Mouse (Mus musculus): ENCODE data around the gene Nutf2. TPM values are rescaled to one million over a fixed set of nuclear protein-coding genes. Genes with fewer than 3 reads are reported as not detected.
A peak's percentile ranks its signal among the peaks of the same experiment; 100 is the strongest.

Gene Nutf2
- polyA plus RNA-seq, 1 experiment from 2014 or later, result 263 TPM

DNA sequence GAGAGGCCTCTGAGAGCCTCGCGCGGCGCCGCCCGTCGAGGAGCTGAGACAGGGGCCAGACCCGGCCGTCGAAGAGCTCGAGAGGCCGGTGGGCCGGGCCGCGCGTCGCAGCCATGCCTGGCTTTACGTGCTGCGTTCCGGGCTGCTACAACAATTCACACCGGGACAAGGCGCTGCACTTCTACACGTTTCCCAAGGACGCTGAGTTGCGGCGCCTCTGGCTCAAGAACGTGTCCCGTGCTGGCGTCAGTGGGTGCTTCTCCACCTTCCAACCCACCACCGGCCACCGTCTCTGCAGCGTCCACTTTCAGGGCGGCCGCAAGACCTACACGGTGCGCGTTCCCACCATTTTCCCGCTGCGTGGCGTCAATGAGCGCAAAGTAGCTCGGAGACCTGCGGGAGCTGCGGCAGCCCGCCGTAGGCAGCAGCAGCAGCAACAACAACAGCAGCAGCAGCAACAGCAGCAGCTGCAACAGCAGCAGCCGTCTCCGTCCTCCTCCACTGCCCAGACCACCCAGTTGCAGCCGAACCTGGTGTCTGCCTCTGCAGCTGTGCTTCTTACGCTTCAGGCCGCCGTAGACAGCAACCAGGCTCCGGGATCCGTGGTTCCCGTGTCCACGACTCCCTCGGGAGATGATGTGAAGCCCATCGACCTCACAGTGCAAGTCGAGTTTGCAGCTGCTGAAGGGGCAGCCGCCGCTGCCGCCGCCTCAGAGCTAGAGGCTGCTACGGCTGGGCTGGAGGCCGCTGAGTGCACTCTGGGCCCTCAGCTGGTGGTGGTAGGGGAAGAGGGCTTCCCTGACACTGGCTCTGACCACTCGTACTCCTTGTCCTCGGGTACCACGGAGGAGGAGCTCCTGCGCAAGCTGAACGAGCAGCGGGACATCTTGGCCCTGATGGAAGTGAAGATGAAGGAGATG is 4.9 kb upstream of the Nutf2 start:
- Histone ChIP-seq H3K9me3 (no peaks in the 10 kb centered on the region), H3K9ac (replicated peaks) (peak overlapping the region; percentile 91), H3K27ac (peak overlapping the region; percentile 83), H3K4me1 (replicated peaks) (peaks cover 48% of the 10 kb centered on the region), H3K27me3 (no peaks in the 10 kb centered on the region), H3K4me3 (replicated peaks) (peak overlapping the region; percentile 83), H3K4me2 (replicated peaks) (peak overlapping the region; percentile 99), H3K36me3 (peaks cover 7% of the 10 kb centered on the region)
- peak; percentile 0; the same call in 1 of the 2 replicates for ATAC-seq
- under 1% methylated on average over 71 of the region's 71 CpGs for WGBS

DNA sequence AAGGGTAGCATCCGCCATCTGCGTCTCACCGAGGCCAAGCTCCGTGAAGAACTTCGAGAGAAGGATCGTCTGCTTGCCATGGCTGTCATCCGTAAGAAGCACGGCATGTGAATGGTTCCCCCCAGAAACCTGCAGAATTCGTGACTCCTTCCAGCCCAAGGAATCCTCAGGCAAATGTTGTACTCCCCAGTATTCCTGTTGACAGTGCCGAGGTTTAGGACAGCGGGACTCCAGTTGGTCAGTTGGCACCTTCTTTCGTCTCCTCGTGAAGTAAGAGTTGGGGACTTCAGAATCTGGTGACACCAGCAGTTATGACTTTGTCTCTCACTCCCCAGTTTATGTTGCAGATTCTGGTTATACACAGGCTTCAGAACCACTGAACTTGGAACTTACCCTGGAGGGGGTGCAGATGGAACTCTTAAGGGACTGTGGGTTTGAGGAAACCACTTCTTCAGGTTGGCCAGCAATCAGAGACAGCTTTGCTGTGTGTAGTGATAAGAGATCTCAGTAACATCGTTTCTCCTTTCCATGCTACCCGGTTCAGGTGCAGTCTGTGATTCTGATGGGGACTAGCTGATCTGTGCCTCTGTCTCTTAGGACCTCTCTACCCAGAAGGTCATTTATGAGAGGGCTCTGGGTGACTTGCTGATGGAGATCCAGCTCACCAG is 4.1 kb upstream of the Nutf2 start:
- H3K27ac ChIP-seq, result peak overlapping the region; percentile 83

DNA sequence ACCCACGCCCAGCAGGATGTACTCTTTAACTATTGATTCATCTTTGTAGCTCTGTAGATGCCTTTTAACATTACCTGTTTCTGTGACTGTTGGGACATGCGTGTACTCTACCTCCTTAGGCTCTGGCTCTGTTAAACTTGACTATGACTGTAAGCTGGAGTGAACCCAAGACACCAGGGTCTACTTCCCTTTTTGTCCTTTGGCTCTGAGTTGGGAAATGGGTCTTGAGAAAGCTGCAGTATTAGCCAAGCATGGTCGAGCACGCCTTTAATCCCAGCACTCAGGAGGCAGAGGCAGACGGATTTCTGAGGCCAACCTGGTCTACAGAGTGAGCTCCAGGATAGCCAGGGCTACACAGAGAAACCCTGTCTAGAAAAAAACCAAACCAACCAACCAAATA is 1.9 kb upstream of the Nutf2 start:
- Histone ChIP-seq H3K4me1 (replicated peaks) (peaks cover 64% of the 10 kb centered on the region), H3K4me2 (replicated peaks) (no peak overlapping the region)
- ATAC-seq, result no peak

More for the DNA sequence above, 4.1 kb upstream of the Nutf2 start:
- H3K9ac ChIP-seq (replicated peaks), result peak overlapping the region; percentile 91
- no peaks in the 10 kb centered on the region for H3K27me3 ChIP-seq
- 24% methylated on average over 15 of the region's 15 CpGs for WGBS
- H3K4me1 ChIP-seq (replicated peaks), result peaks cover 47% of the 10 kb centered on the region
- ATAC-seq, result no peak
- H3K4me3 ChIP-seq (replicated peaks), result peak overlapping the region; percentile 83
- no peaks in the 10 kb centered on the region for H3K9me3 ChIP-seq
- peaks cover 7% of the 10 kb centered on the region for H3K36me3 ChIP-seq
- H3K4me2 ChIP-seq (replicated peaks), result peak overlapping the region; percentile 99

DNA sequence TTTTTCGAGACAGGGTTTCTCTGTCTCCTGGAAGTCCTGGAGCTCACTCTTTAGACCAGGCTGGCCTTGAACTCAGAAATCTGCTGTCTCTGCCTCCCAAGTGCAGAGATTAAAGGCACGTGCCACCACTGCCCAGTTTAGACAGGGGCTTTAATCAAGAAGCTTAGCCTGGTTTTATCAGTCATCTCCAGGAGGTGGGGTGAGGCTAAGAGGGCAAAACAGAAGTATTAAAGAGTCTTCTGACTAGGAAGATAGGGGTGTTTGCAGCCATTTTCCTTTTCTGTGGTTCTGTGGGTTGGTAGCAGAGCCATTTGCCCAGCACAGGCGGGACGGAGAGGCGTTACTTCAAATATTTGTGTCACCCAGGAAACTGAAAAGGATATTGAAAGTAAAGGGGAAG is 1.1 kb upstream of the Nutf2 start:
- Histone ChIP-seq H3K27me3 (no peaks in the 10 kb centered on the region), H3K4me3 (replicated peaks) (0 out of 2 replicates have a peak overlapping the region, but pooled peaks have one; percentile 99), H3K9ac (replicated peaks) (no peak overlapping the region), H3K9me3 (no peaks in the 10 kb centered on the region), H3K27ac (peak overlapping the region; percentile 88; the same call in 1 of the 2 replicates), H3K4me2 (replicated peaks) (peak overlapping the region; percentile 95; the same call in 1 of the 2 replicates), H3K4me1 (replicated peaks) (peaks cover 71% of the 10 kb centered on the region), H3K36me3 (peaks cover 12% of the 10 kb centered on the region)
- 74% methylated on average over 5 of the region's 5 CpGs for WGBS
- no peak for ATAC-seq

More for the DNA sequence above, 1.9 kb upstream of the Nutf2 start:
- Histone ChIP-seq H3K9me3 (no peaks in the 10 kb centered on the region), H3K27ac (no peak overlapping the region), H3K27me3 (no peaks in the 10 kb centered on the region), H3K4me3 (replicated peaks) (no peak overlapping the region), H3K9ac (replicated peaks) (no peak overlapping the region), H3K36me3 (peaks cover 11% of the 10 kb centered on the region)
- WGBS, result 82% methylated on average over 5 of the region's 5 CpGs

DNA sequence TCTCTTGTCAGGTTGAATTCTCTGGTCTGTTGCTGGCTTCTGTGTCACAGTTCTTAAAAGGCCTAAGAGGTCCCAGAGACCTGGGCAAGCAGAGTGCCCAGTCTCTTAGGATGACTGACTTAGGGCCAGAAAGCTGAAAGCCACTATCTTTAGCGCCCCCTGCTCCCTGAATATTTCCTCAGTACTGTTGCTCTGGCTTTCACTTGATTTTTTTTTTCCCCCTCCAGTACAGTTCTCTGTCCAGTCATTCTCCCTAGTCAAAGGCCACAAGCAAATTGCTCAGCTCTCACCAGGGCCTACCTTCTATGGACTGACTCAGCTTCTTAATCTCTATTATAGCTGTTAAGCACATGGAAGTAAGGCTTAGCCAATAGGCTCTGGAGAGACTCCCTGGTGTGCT is 1.6 kb downstream of the Nutf2 start:
- Histone ChIP-seq H3K4me3 (replicated peaks) (peak overlapping the region; percentile 99), H3K9ac (replicated peaks) (peak overlapping the region; percentile 98), H3K27ac (no peak overlapping the region), H3K4me1 (replicated peaks) (peaks cover 67% of the 10 kb centered on the region), H3K36me3 (peaks cover 22% of the 10 kb centered on the region), H3K27me3 (no peaks in the 10 kb centered on the region), H3K4me2 (replicated peaks) (peak overlapping the region; percentile 95), H3K9me3 (no peaks in the 10 kb centered on the region)
- no peak for ATAC-seq
- WGBS, result 4% methylated on average over 1 of the region's 1 CpGs

DNA sequence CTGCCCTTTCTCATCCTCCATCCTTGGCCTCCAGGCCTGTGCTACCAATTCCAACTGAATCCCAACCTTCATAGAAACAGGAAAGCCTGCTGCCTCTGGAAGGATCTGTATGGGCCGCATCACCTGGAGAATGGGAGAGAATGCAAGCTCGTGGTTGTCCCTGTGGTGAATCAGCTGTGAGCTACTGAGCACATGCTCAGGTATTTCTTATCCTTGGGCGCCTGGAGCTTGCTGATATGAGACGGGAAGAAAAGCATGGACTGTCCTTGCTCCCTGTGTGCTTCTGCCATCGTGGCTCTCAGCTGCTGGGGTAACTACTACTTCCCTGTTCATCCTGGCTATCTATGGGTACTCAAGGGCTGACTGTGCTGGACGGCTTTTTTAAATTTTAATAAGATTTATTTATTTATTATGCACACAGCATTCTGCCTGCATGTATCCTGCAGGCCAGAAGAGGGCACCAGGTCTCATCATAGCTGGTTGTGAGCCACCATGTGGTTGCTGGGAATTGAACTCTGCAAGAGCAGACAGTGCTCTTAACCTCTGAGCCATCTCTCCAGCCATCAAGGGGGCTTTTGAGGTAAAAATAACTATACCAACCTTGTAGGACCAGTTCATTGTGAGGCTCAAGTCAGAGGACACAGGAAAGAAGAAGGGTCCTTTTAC is 6.1 kb downstream of the Nutf2 start:
- Histone ChIP-seq H3K36me3 (peaks cover 52% of the 10 kb centered on the region), H3K9ac (replicated peaks) (no peak overlapping the region), H3K9me3 (no peaks in the 10 kb centered on the region), H3K4me3 (replicated peaks) (no peak overlapping the region), H3K4me2 (replicated peaks) (no peak overlapping the region), H3K27me3 (no peaks in the 10 kb centered on the region), H3K4me1 (replicated peaks) (peaks cover 30% of the 10 kb centered on the region), H3K27ac (no peak overlapping the region)
- WGBS, result 87% methylated on average over 6 of the region's 6 CpGs
- no peak for ATAC-seq

DNA sequence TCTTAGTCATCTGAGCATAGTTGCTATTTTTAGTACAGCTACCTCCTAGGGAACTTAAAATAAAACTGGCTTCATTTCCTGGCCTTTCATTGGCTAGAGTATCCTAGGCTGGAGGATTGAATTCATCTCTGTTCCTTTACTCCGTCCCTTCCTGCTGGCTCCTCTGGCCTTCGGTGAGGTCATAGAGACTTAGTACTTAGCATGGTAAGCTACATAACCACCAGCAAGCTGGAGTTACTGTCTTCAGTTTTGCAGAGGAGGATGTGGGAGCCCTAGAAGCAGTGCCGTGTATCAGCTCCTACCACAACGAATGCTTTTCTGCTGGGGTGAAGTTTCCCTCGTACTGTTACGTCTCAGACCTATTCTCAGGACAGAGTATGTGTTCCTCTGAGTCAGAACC is 13.9 kb downstream of the Nutf2 start:
- no peak overlapping the region for H3K4me3 ChIP-seq (replicated peaks)
- H3K9ac ChIP-seq (replicated peaks), result no peak overlapping the region
- peaks cover 71% of the 10 kb centered on the region for H3K36me3 ChIP-seq
- no peak for ATAC-seq
- H3K9me3 ChIP-seq, result no peaks in the 10 kb centered on the region
- no peaks in the 10 kb centered on the region for H3K27me3 ChIP-seq
- whole genome bisulfite sequencing, result 93% methylated on average over 6 of the region's 6 CpGs
- no peak overlapping the region for H3K27ac ChIP-seq
- no peak overlapping the region for H3K4me2 ChIP-seq (replicated peaks)
- H3K4me1 ChIP-seq (replicated peaks), result no peaks in the 10 kb centered on the region

DNA sequence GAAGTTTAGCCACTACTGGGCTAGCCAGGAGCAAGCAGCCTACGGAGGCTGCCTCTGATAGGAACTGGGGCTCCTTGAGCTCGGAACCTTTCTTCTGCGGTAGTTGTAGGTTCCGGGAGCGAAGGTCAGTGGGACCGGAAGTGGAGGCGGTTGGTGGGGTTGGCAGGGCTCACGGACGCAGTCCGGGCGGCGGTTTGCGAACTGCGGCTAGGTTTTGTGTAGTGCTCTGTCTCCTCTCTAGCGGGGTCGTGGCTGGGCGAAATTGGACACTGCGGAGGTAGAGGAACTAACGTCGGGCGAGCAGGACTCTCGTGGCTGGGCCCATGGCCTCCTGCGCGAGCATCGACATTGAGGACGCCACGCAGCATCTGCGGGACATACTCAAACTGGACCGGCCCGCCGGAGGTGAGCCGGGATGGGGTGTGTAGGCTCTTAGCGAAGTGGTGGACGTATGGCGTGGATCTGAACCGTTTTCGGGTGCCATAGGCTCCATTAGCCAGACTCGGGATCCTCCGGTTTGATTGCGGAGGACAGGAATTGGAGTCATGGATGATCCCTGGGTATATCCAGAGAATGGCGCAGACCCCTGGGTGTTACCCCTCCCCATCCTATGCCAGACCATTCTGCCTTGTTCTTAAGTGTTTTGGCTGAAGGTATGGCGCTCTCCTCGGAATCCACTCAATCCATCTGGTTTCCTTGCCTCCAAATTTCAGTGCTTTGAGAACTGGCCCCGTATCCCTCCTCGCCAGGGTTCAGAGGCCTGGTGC is 20.6 kb downstream of the Nutf2 start, which contains the start of gene Edc4:
Gene Edc4 (plus strand): TSS at position 128 of the 767 bp plus-strand sequence.
- WGBS, result under 1% methylated on average over 45 of the region's 45 CpGs
- Histone ChIP-seq H3K27me3 (no peaks in the 10 kb centered on the region), H3K4me2 (replicated peaks) (peak within 1 kb of the TSS; percentile 93), H3K9me3 (no peaks in the 10 kb centered on the region), H3K27ac (peak within 1 kb of the TSS; percentile 52; the same call in 1 of the 2 replicates), H3K4me1 (replicated peaks) (peaks cover 35% of the 10 kb centered on the region), H3K36me3 (peaks cover 60% of the 10 kb centered on the region), H3K9ac (replicated peaks) (peak within 1 kb of the TSS; percentile 91), H3K4me3 (replicated peaks) (peak within 1 kb of the TSS; percentile 83)
- peak; percentile 85 for ATAC-seq

DNA sequence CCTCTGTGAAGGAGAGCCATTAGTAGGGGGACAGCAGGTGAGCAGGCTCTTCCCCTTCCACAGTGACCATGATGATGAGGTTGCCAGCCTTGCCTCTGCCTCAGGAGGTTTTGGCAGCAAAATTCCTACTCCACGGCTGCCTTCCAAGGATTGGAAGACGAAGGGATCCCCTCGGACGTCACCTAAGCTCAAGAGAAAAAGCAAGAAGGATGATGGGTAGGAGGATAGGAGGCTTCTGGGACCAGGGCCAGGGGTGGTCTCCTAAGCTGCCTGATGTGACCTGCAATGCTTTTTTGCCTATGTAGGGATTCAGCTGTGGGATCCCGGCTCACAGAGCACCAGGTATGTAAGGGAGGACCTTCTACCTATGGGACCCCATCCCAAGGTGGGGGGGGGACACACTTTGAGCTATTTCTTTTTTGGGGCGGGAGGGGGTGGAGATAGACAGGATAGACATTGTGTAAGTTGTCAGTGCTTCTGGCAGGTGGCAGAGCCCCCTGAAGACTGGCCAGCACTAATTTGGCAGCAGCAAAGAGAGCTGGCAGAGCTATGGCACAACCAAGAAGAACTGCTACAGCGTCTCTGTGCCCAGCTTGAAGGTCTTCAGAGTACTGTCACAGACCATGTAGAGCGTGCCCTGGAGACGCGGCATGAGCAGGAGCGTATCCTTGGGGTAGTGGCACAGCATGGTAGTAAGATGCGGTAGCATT is 29.5 kb downstream of the Nutf2 start:
- Histone ChIP-seq H3K27ac (no peak overlapping the region), H3K4me3 (replicated peaks) (no peak overlapping the region), H3K27me3 (no peaks in the 10 kb centered on the region), H3K4me1 (replicated peaks) (peaks cover 9% of the 10 kb centered on the region), H3K4me2 (replicated peaks) (no peak overlapping the region), H3K9ac (replicated peaks) (no peak overlapping the region), H3K36me3 (peaks cover 84% of the 10 kb centered on the region), H3K9me3 (no peaks in the 10 kb centered on the region)
- no peak for ATAC-seq
- 94% methylated on average over 12 of the region's 12 CpGs for WGBS

DNA sequence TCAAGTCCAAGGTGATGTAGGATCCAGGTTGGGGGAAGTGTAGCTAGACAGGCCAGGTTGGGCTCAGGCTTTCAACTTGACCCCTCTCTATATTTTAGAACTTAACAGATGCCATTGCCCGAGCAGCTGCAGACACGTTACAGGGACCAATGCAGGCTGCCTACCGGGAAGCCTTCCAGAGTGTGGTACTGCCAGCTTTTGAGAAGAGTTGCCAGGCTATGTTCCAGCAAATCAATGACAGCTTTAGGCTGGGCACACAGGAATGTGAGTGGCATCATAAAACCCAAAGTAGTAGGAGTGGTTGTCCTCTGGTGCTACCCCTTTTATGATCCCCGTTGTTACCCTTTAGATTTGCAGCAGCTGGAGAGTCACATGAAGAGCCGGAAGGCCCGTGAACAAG is 30.5 kb downstream of the Nutf2 start:
- Histone ChIP-seq H3K4me2 (replicated peaks) (no peak overlapping the region), H3K27me3 (no peaks in the 10 kb centered on the region), H3K9me3 (no peaks in the 10 kb centered on the region), H3K27ac (no peak overlapping the region), H3K4me3 (replicated peaks) (no peak overlapping the region), H3K4me1 (replicated peaks) (peaks cover 9% of the 10 kb centered on the region), H3K36me3 (peaks cover 78% of the 10 kb centered on the region), H3K9ac (replicated peaks) (no peak overlapping the region)
- ATAC-seq, result no peak
- 95% methylated on average over 6 of the region's 6 CpGs for WGBS

DNA sequence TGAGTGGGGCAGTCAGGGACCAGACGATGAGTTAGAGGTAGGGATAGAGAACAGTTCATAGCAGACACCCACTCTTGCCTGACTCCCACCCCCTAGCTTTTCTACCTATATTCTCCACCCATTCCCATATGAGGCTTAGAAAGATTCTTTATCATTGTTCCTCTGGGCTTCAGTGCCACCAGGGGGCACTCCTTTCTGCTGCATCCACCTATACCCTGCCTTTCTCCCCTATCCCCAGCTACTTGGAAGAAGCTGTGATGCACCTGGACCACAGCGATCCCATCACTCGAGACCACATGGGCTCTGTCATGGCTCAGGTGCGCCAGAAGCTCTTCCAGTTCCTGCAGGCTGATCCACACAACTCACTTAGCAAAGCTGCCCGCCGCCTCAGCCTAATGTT is 32.1 kb downstream of the Nutf2 start:
- Histone ChIP-seq H3K27ac (no peak overlapping the region), H3K4me2 (replicated peaks) (no peak overlapping the region), H3K9ac (replicated peaks) (no peak overlapping the region), H3K9me3 (no peaks in the 10 kb centered on the region), H3K27me3 (no peaks in the 10 kb centered on the region), H3K4me1 (replicated peaks) (peaks cover 9% of the 10 kb centered on the region), H3K4me3 (replicated peaks) (no peak overlapping the region), H3K36me3 (peaks cover 62% of the 10 kb centered on the region)
- WGBS, result 89% methylated on average over 6 of the region's 6 CpGs
- peak; percentile 32; the same call in 1 of the 2 replicates for ATAC-seq
